Mouse (Mus musculus): ENCODE results near the gene Cd28.

- no peak for TF ChIP-seq CTCF (IDR thresholded peaks at IDR 0.05)
- no peak for TF ChIP-seq POLR2A (IDR thresholded peaks at IDR 0.05; ENCODE audit: insufficient read depth, low read depth, low read length)
Measured at GRCm38 (mm10) chr1:60811998-60812397, 95.4 kb downstream of the Cd28 start.
